Mouse (Mus musculus): ENCODE measurements around the gene Gabra3.

Gene Gabra3

DNA sequence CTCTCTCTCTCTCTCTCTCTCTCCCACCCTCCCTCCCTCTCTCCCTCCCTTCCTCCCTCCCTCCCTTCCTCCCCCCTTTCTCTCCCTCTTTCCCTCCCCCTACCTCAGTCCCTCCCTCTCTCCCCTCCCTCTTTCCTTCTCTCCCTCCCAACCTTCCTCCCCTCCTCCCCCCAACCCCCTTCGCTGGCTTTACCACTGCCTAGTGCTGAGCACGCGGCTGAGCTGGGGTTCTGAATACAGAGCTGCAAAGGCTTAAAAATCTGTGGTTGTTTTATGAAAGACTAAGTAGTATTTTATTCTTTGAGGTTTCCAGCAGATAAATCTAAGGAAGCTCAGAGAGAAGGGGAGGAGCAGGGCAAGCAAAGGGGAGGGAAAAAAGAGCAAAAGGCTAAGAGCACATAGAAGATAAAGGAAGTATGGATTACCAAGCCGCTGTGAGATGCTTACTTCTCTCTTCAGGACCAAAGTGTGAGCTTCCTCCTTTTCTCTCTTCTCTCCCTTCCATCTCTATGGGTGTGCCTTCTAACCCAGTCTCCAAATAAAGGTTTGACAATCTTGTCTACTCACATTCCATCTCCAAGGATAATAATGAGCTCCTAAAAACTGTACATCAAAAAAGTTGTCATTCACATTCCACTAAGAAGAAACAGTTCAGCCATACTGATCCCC lies at the start of gene Gabra3:
Gene Gabra3 (minus strand): TSS at position 619 of the 669 bp plus-strand sequence.
- DNase-seq, result no peak

- no peak for DNase-seq
Measured at GRCm38 (mm10) chrX:72655789-72656188, 859 bp downstream of the Gabra3 start.

GRCm38 (mm10) chrX:72655381-72655780 lies 1.3 kb downstream of the Gabra3 start:
- DNase-seq, result no peak

DNA sequence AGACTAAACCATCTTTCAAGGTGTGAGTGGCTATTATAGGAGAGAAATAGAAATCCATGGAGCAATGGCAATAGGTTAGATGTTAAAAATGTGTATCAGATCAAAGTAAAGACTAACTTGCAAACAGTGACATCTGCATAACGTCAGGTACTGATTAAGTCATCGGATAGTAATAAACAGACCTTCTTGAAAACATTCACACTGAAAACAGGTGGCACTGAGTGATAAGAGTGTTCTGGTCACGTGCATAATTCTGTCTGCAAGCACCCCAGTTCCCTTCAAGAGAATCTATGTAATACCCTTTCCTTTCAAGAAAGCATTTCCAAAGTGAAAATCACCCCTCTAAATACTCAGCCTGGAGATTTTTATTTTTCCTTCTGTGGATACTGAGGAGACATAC lies 6.0 kb downstream of the Gabra3 start:
- DNase-seq, result no peak

DNA sequence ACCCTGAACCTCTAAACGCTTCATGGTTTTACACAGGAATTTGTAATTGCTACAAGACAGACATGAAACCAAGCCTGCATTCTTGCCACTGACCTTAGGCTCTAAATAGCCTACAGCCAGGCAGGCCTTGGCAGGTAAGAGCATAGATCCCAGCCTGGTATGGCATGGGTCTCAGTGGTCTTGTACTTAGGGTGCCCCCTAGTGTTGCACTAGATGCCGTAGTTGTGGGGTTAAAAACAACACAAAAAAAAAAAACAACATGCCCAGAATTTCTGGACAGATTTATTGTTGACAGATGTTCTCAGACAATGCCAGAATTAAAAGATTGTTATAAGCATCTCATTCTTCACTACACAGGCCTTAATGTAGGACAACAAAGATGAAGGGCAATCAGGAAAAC lies 12.0 kb downstream of the Gabra3 start:
- no peak for DNase-seq

GRCm38 (mm10) chrX:72497284-72497683 lies 159.4 kb downstream of the Gabra3 start:
- no peak for DNase-seq

- DNase-seq, result no peak
Measured at GRCm38 (mm10) chrX:72489806-72490205, 166.8 kb downstream of the Gabra3 start.

DNA sequence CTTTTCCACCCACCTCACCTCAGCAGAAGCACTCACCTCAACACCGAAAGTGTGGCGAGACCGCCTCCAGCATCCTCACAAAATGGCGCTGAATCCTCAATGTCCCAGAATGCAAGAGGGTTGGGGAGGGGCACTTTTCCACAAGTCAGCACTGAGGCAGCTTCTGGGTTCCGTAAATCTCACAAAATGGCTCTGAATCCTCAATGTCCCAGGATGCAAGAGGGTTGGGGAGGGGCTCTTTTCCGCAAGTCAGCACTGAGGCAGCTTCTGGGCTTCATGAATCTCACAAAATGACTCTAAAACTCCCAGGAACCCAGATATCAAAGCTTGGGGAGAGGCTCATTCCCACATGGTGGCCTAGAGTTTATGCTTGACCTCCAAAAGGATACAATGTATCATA lies 269.9 kb downstream of the Gabra3 start, which contains the start of gene Magea10:
Gene Magea10 (minus strand): TSS at position 101 of the 400 bp plus-strand sequence.
- DNase-seq, result no peak
